Mouse (Mus musculus) layer of hippocampus, adult 2 months (tissue): Measurements from ENCODE around the gene Hspa5. TPM values are rescaled to one million over a fixed set of nuclear protein-coding genes. Genes with fewer than 3 reads are reported as not detected.

ENCODE experiments used
- DNase-seq, 2 experiments: peaks; one replicate each; pipeline ENCODE4 v3.0.0; 2022; ENCODE audit warnings: low spot score in 2 of 2
- H3K27ac ChIP-seq: fragments of 200-600 bp; 2 replicates; pipeline ENCODE4 v1.8.1; 2022
- H3K4me3 ChIP-seq: fragments of 200-600 bp; 2 replicates; pipeline ENCODE4 v1.8.1; 2022; ENCODE audit warnings: mild to moderate bottlenecking
- CTCF ChIP-seq: fragments of 200-600 bp; conservative IDR thresholded peaks from 2 replicates; pipeline ENCODE4 v1.8.1; 2022; ENCODE audit warnings: antibody characterized with exemption, mild to moderate bottlenecking, moderate library complexity
- long read RNA-seq, 2 experiments: library from polyadenylated mRNA; stranded (forward); transcript quantifications; one replicate each; pipeline ENCODE4 v2.0.0; 2021; ENCODE audit warnings: borderline mapping rate in 2 of 2
- total RNA-seq, 2 experiments: library from RNA; stranded (reverse); gene quantifications; 2 replicates each; pipeline ENCODE4 v1.2.3; 2021

The Hspa5 gene
- total RNA-seq, result 100 to 1,000 TPM; 277 to 315 TPM
- long read RNA-seq, experiment 1, transcript Hspa5-201 (9 exons, 3,672 nt), result major isoform, 137 of 287 reads
- long read RNA-seq, experiment 1, transcript Hspa5-202 (8 exons, 2,613 nt), result minor isoform, 129 of 287 reads
- long read RNA-seq, experiment 1, partial matches to known transcripts, result 8 of 287 reads
- long read RNA-seq, experiment 1, other reads (novel, unspliced or antisense), result 12 of 287 reads
- long read RNA-seq, experiment 2, transcript Hspa5-201 (9 exons, 3,672 nt), result major isoform, 292 of 540 reads
- long read RNA-seq, experiment 2, transcript Hspa5-202 (8 exons, 2,613 nt), result minor isoform, 226 of 540 reads
- long read RNA-seq, experiment 2, partial matches to known transcripts, result 8 of 540 reads
- long read RNA-seq, experiment 2, other reads (novel, unspliced or antisense), result 12 of 540 reads

- TF ChIP-seq CTCF, result no peak
- DNase-seq, result peak; percentile 99 to 100
- H3K27ac ChIP-seq, result peak within 1 kb of the TSS; percentile 95
- peak within 1 kb of the TSS; percentile 96 for H3K4me3 ChIP-seq
Observed at GRCm38 (mm10) chr2:34771368-34772226, at the start of gene Hspa5. TSS of gene Hspa5 (plus strand) at chr2:34771970.

- no peak for TF ChIP-seq CTCF
- no peak for DNase-seq
- no peak overlapping the region for H3K27ac ChIP-seq
- H3K4me3 ChIP-seq, result no peak overlapping the region
Observed at GRCm38 (mm10) chr2:34725269-34725668, 46.5 kb upstream of the Hspa5 start.

DNA sequence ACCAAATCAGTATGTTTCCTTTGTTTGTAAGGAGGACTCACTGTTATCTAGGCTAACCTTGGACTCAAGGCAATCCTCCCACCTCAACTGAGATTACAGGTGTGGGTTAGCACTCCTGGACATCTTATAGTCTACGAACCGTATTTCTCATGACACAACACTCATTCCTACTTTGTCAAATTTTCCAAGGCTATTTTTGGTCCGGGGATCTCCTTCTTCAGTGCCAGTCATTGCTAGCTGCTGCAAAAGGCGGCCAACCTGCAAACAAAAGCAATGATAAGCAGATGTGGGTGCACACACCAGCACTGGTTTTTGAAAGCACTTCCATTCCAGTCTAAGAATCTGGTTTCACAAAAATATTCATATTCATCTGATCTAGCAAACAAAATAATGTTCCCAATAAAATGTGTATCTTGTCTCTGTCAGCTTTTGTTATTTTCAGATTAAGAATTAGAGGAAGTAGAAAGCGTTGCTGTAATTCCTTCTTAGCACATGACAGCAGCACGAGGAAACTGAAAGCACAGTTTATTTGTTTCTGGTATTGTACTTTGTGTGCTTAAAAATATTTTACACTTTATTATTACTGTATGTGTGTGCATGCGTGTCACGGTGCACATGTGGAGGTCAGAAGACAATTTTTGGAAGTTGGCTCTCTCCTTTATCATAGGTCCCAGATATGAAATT, 44.6 kb upstream of the Hspa5 start:
- no peak for DNase-seq
- Histone ChIP-seq H3K27ac (no peak overlapping the region), H3K4me3 (no peak overlapping the region)
- TF ChIP-seq CTCF, result no peak

DNA sequence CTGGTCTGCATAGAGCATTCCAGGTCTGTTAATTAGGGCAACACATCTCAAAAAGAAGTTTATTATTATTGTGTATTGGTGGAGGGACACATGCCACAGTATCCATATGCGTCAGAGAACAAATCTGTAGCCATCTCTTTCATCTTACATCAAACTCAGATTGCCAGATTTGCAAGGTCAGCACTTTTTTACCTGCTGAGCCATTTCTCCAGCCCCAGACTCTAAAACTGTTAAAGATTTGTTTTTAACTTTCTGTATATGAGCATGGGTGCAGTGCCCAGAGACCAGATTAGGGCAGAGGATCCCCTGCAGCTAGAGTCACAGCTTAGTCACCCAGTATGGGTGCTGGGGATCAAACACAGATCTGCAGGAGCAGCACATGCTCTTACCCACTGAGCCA, 35.1 kb upstream of the Hspa5 start:
- no peak for TF ChIP-seq CTCF
- DNase-seq, result no peak
- Histone ChIP-seq H3K27ac (no peak overlapping the region), H3K4me3 (no peak overlapping the region)

- DNase-seq, result no peak
- Histone ChIP-seq H3K27ac (no peak overlapping the region), H3K4me3 (no peak overlapping the region)
- no peak for TF ChIP-seq CTCF
Observed at GRCm38 (mm10) chr2:34737911-34738310, 33.9 kb upstream of the Hspa5 start.

- Histone ChIP-seq H3K27ac (no peak overlapping the region), H3K4me3 (no peak overlapping the region)
- no peak for DNase-seq
- no peak for TF ChIP-seq CTCF
Observed at GRCm38 (mm10) chr2:34739684-34740391, 31.9 kb upstream of the Hspa5 start.

GRCm38 (mm10) chr2:34741390-34742159, 30.2 kb upstream of the Hspa5 start:
- no peak overlapping the region for H3K27ac ChIP-seq
- no peak for TF ChIP-seq CTCF
- no peak overlapping the region for H3K4me3 ChIP-seq
- no peak for DNase-seq

GRCm38 (mm10) chr2:34742675-34743074, 29.1 kb upstream of the Hspa5 start:
- TF ChIP-seq CTCF, result no peak
- no peak for DNase-seq
- Histone ChIP-seq H3K4me3 (no peak overlapping the region), H3K27ac (no peak overlapping the region)

DNA sequence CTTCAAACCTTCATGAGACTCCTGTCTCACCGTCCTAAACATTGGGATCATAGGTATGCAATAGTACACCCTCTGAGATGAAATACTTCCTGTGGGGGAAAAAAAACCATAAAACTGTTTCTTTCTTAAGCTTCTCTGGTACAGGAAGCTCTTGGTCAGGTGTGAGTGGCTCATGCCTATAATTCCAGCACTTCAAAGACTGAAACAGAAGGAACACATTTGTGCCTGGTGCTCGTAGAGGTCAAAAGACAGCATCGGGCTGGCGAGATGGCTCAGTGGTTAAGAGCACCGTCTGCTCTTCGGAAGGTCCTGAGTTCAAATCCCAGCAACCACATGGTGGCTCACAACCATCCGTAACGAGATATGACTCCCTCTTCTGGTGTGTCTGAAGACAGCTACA, 27.3 kb upstream of the Hspa5 start:
- DNase-seq, result no peak
- no peak for TF ChIP-seq CTCF
- Histone ChIP-seq H3K4me3 (no peak overlapping the region), H3K27ac (no peak overlapping the region)

GRCm38 (mm10) chr2:34745673-34746072, 26.1 kb upstream of the Hspa5 start:
- no peak for TF ChIP-seq CTCF
- Histone ChIP-seq H3K4me3 (no peak overlapping the region), H3K27ac (no peak overlapping the region)
- DNase-seq, result no peak

DNA sequence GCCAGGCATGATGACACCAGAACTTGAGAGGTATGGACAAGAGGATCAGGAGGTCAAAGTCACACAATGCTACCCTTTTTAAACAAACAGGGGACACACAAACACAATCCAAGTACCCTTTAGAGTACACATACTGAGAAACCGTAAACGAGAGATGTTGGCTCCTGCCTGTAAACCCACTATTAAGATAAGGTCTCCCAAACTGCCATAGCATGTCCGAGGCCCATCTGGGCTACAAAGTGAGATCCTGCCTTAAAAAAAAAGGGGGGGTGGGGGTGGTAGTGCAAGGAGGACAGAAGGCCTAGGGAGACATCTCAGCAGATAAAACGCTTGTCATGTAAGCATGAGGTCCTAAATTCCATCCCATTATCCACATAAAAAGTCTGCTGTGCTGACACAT, 23.3 kb upstream of the Hspa5 start:
- TF ChIP-seq CTCF, result no peak

GRCm38 (mm10) chr2:34750245-34750644, 21.5 kb upstream of the Hspa5 start:
- Histone ChIP-seq H3K27ac (no peak overlapping the region), H3K4me3 (no peak overlapping the region)
- no peak for TF ChIP-seq CTCF
- DNase-seq, result no peak

More for the DNA sequence above, 23.3 kb upstream of the Hspa5 start:
- H3K4me3 ChIP-seq, result no peak overlapping the region
- H3K27ac ChIP-seq, result no peak overlapping the region
- DNase-seq, result no peak
